Comparison of ENCODE assay signal across 15 mouse cellular contexts in genomic region chr3:84504291-84504690, GRCm38 (mm10).
"Had no signal": no experiment of that assay in that cellular context is flagged by ENCODE, and none has a peak within 500 bp of the region (broad histone marks: within the 10 kb centered on the region; RNA-seq: fewer than 3 reads in every experiment).

No protein-coding gene starts in this region.

- DNase-seq: kidney, adult 2 months; kidney, postnatal 25 days; liver; lung, embryonic 14.5 days; lung, postnatal 4 days; thymus, adult 2 months; thymus, postnatal 25 days had no signal

- H3K9ac ChIP-seq: limb, embryonic 12.5 days; liver, embryonic 14.5 days; lung, embryonic 14.5 days; midbrain, embryonic 13.5 days; neural tube, embryonic 15.5 days; stomach, embryonic 15.5 days had no signal

- H3K4me3 ChIP-seq: left cerebral cortex, adult 2 months; limb, embryonic 12.5 days; midbrain, embryonic 13.5 days; myocyte; neural tube, embryonic 15.5 days; stomach, embryonic 15.5 days had no signal

- H3K27ac ChIP-seq: left cerebral cortex, adult 2 months; limb, embryonic 12.5 days; liver, embryonic 14.5 days; midbrain, embryonic 13.5 days; neural tube, embryonic 15.5 days; stomach, embryonic 15.5 days had no signal

- H3K4me1 ChIP-seq: neural tube, embryonic 15.5 days had no signal

- ATAC-seq: intestine, embryonic 16.5 days; midbrain, embryonic 13.5 days had no signal

- H3K9me3 ChIP-seq: limb, embryonic 12.5 days; midbrain, embryonic 13.5 days; neural tube, embryonic 15.5 days; stomach, embryonic 15.5 days had no signal

- H3K27me3 ChIP-seq: limb, embryonic 12.5 days; midbrain, embryonic 13.5 days; neural tube, embryonic 15.5 days; stomach, embryonic 15.5 days had no signal

- H3K4me2 ChIP-seq: limb, embryonic 12.5 days; lung, embryonic 14.5 days; midbrain, embryonic 13.5 days; neural tube, embryonic 15.5 days; stomach, embryonic 15.5 days had no signal
